Mouse (Mus musculus) cerebellum, adult 2 months (tissue): ENCODE data around the gene Car7.

ENCODE experiments used
- CTCF ChIP-seq: fragments of 200-500 bp; IDR thresholded peaks from 2 replicates; pipeline ENCODE4 v1.5.1; 2011; ENCODE audit warnings: low read depth, mild to moderate bottlenecking, control low read depth, low read length, moderate library complexity, borderline replicate concordance; ENCODE audit not compliant: insufficient read depth
- POLR2A ChIP-seq: fragments of 200-500 bp; IDR thresholded peaks from 2 replicates; pipeline ENCODE4 v1.6.1; 2011; ENCODE audit warnings: low read length, control low read depth, borderline replicate concordance; ENCODE audit not compliant: insufficient read depth

DNA sequence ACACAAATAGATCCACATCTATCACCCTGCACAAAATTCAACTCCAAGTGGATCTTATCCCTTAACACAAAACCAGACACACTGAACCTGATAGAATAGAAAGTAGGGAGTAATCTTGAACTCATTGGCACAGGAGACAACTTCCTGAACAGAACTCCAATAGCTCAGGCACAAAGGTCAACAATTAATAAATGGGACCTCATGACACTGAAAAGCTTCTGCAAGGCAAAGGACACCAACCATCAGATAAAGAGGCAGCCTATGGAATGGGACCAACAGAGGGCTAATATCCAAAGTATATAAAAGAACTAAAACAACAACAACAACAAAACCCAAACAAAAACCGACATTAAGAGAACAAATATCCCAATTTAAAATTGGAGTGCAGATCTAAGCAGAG, 50.0 kb downstream of the Car7 start:
- TF ChIP-seq CTCF: no peak
- no peak for TF ChIP-seq POLR2A
